Mouse (Mus musculus) forebrain, embryonic 12.5 days (tissue): Measurements from ENCODE around the gene Zfpm1. TPM values are rescaled to one million over a fixed set of nuclear protein-coding genes. Genes with fewer than 3 reads are reported as not detected.
A peak's percentile ranks its signal among the peaks of the same experiment; 100 is the strongest.

Source experiments
- ATAC-seq: fragments of 200-750 bp; cut with Nextera tagmentation; 2 replicates; pipeline ENCODE4 v1.8.0; 2017; ENCODE audit warnings: moderate TSS enrichment; ENCODE audit not compliant: low FRiP score
- H3K27ac ChIP-seq: fragments of 300-500 bp; sonication (generic); 2 replicates; pipeline ENCODE4 v1.5.1; 2016; ENCODE audit warnings: mild to moderate bottlenecking
- H3K27me3 ChIP-seq: fragments of 300-500 bp; sonication (generic); 2 replicates; pipeline ENCODE4 v1.6.1; 2016; ENCODE audit warnings: mild to moderate bottlenecking
- H3K36me3 ChIP-seq: fragments of 300-500 bp; sonication (generic); replicated peaks from 2 replicates; pipeline ENCODE4 v1.6.1; 2016; ENCODE audit warnings: mild to moderate bottlenecking
- H3K4me1 ChIP-seq: fragments of 300-500 bp; sonication (generic); 2 replicates; pipeline ENCODE4 v1.6.1; 2016
- H3K4me2 ChIP-seq: fragments of 300-500 bp; sonication (generic); 2 replicates; pipeline ENCODE4 v1.6.1; 2016; ENCODE audit warnings: mild to moderate bottlenecking, moderate library complexity
- H3K4me3 ChIP-seq: fragments of 300-500 bp; sonication (generic); replicated peaks from 2 replicates; pipeline ENCODE4 v1.5.1; 2016; ENCODE audit warnings: mild to moderate bottlenecking
- H3K9ac ChIP-seq: fragments of 300-500 bp; sonication (generic); 2 replicates; pipeline ENCODE4 v1.6.1; 2016; ENCODE audit warnings: mild to moderate bottlenecking
- H3K9me3 ChIP-seq: fragments of 300-500 bp; sonication (generic); 2 replicates; pipeline ENCODE4 v1.6.1; 2016
- WGBS: fragments of 180-500 bp; shearing (Covaris S2); methylation state at CpG from one replicate; pipeline ENCODE4 v1.1.7; 2016; 5-methylcytosine and 5-hydroxymethylcytosine counted together
- polyA plus RNA-seq: library from polyadenylated mRNA; unstranded; fragments of >200 nt; fragmentation: Nextera tagmentation; extraction: Ambion mirVana; gene quantifications from 2 replicates; pipeline ENCODE4 v1.2.1, GENCODE M21; 2016

Gene Zfpm1
- polyA plus RNA-seq: 0.82 and 1.2 TPM in 2 replicates

GRCm38 (mm10) chr8:122282035-122282358 is at the start of gene Zfpm1:
TSS of gene Zfpm1 (plus strand) at chr8:122282141.
- Histone ChIP-seq H3K4me3 (peak within 1 kb of the TSS; percentile 56), H3K4me1 (peaks cover 53% of the 10 kb centered on the region), H3K9ac (peak within 1 kb of the TSS; percentile 68), H3K4me2 (peak within 1 kb of the TSS; percentile 98), H3K9me3 (no peaks in the 10 kb centered on the region), H3K36me3 (no peaks in the 10 kb centered on the region), H3K27me3 (peaks cover 52% of the 10 kb centered on the region), H3K27ac (peak within 1 kb of the TSS; percentile 69)
- no peak for ATAC-seq
- WGBS: under 1% methylated on average over 30 of the region's 60 CpGs

DNA sequence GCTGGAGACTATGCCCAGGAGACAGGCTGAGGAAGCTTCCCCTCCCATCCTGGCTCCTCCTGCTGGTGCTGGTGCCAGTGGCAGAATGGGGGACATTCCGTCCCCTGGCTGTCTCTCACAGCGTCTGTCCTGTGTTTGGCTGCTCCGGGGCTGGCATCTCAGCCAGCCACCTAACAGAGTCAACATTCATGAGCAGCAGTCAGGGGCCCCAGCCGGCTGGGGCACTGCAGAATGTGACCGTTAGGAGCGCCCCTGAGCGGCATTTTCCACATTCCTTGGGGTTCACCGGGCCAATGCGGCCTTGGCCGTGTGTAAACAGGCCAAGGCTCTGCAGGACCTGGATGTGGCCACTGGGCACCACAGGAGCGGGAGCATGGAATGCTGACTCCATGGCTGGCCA is 47.9 kb upstream of the Zfpm1 start:
- H3K27me3 ChIP-seq: peaks cover 45% of the 10 kb centered on the region
- H3K4me2 ChIP-seq: no peak overlapping the region
- no peaks in the 10 kb centered on the region for H3K36me3 ChIP-seq
- no peak overlapping the region for H3K4me3 ChIP-seq
- WGBS: 42% methylated on average over 11 of the region's 11 CpGs
- no peak overlapping the region for H3K27ac ChIP-seq
- H3K9ac ChIP-seq: no peak overlapping the region
- H3K4me1 ChIP-seq: peaks cover 29% of the 10 kb centered on the region
- H3K9me3 ChIP-seq: no peaks in the 10 kb centered on the region
- no peak for ATAC-seq

DNA sequence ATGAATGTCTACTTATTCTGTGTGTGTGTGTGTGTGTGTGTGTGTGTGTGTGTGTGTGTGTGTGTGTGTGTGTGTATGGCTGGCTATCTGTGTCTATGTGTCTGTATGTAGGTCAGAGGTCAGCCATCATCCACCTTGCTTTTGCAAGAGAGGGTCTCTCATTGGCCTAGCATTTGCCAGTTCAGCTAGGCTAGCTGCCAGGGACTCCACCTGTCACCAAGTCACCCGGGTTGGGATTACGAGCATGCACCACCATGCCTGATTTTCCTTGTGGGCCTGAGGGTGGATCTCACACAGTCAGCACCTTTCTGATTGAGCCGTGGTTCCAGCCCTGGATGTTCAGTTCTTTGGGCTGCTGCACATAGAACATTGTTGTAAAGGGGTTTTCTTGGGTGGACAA is 45.4 kb upstream of the Zfpm1 start:
- Histone ChIP-seq H3K36me3 (no peaks in the 10 kb centered on the region), H3K4me3 (no peak overlapping the region), H3K27ac (no peak overlapping the region), H3K4me2 (no peak overlapping the region), H3K27me3 (peaks cover 20% of the 10 kb centered on the region), H3K9me3 (no peaks in the 10 kb centered on the region), H3K4me1 (peaks cover 9% of the 10 kb centered on the region; the same call in 1 of the 2 replicates), H3K9ac (no peak overlapping the region)
- 95% methylated on average over 3 of the region's 3 CpGs for WGBS
- ATAC-seq: no peak

DNA sequence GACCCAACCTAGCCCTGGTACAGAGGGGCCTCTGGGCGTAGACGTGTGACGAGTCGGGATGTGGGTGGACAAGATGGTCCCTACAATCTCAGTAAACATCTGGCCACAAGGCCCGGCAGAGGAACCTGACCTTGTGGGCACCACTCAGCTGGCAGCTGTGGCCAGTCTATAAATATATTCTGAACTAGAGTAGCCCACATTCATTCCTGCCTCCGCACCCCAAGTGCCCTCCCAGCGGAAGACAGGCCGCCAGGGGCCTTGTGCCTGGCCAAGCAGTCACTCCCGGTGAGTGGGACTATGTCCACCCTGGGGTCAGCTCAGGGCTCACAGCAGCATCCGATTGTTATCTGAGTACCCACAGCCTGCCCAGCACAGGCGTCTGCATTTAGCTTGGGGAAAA is 43.7 kb upstream of the Zfpm1 start:
- H3K9ac ChIP-seq: no peak overlapping the region
- H3K4me2 ChIP-seq: no peak overlapping the region
- 90% methylated on average over 11 of the region's 11 CpGs for WGBS
- no peak for ATAC-seq
- no peak overlapping the region for H3K4me3 ChIP-seq
- H3K9me3 ChIP-seq: no peaks in the 10 kb centered on the region
- no peak overlapping the region for H3K27ac ChIP-seq
- peaks cover 3% of the 10 kb centered on the region for H3K27me3 ChIP-seq
- no peaks in the 10 kb centered on the region for H3K36me3 ChIP-seq
- peaks cover 4% of the 10 kb centered on the region; the same call in 1 of the 2 replicates for H3K4me1 ChIP-seq

GRCm38 (mm10) chr8:122238731-122239130 is 43.2 kb upstream of the Zfpm1 start:
- 81% methylated on average over 8 of the region's 8 CpGs for WGBS
- no peak overlapping the region for H3K4me2 ChIP-seq
- ATAC-seq: no peak
- H3K9me3 ChIP-seq: no peaks in the 10 kb centered on the region
- H3K27me3 ChIP-seq: no peaks in the 10 kb centered on the region
- peaks cover 4% of the 10 kb centered on the region; the same call in 1 of the 2 replicates for H3K4me1 ChIP-seq
- H3K4me3 ChIP-seq: no peak overlapping the region
- H3K9ac ChIP-seq: no peak overlapping the region
- H3K27ac ChIP-seq: no peak overlapping the region
- H3K36me3 ChIP-seq: no peaks in the 10 kb centered on the region

DNA sequence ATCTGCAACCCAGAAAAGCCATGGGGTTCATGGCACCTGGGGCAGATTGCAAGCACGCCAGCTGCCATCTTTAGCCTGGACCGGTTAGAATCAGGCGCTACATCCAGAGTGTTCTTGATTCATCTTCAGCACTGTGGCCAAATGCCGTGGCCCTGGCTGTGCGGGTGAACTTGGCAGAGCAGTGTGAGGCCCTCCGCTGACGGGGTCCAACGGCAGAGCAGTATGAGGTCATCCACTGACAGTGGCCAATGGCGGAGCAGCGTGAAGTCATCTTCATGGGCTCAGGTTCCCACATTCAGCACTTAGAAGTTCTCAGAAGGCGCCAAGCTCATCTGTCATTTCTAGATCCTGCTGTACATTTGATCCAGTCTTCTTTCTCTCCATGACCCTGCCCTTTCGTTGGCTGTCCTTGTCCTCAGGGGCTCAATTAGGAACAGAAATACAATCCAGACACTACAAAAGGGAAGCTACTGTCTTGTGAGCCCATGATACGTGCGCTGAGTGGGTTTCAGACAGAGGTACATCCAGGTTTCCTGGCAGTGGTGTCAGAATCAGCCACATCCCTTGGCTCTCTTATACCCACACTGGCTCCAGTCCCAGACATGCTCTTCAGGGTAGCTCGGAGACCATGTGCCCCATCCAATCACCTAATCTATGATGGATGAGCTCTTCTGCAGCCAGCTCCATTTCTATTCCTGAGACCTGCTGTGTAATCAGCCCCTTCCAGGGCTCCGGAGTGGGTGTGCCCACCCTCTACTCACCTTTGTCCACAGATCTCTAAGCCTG is 41.5 kb upstream of the Zfpm1 start:
- Histone ChIP-seq H3K4me2 (no peak overlapping the region), H3K27ac (no peak overlapping the region), H3K4me3 (no peak overlapping the region), H3K9me3 (no peaks in the 10 kb centered on the region), H3K27me3 (no peaks in the 10 kb centered on the region), H3K4me1 (no peaks in the 10 kb centered on the region), H3K36me3 (no peaks in the 10 kb centered on the region), H3K9ac (no peak overlapping the region)
- WGBS: 85% methylated on average over 16 of the region's 16 CpGs
- no peak for ATAC-seq

- Histone ChIP-seq H3K27me3 (peaks cover 4% of the 10 kb centered on the region; the same call in 1 of the 2 replicates), H3K9me3 (no peaks in the 10 kb centered on the region), H3K4me2 (no peak overlapping the region), H3K36me3 (no peaks in the 10 kb centered on the region), H3K4me1 (peaks cover 7% of the 10 kb centered on the region), H3K27ac (no peak overlapping the region), H3K4me3 (no peak overlapping the region), H3K9ac (no peak overlapping the region)
- no peak for ATAC-seq
- WGBS: 76% methylated on average over 4 of the region's 4 CpGs
Observed at GRCm38 (mm10) chr8:122243310-122243709, 38.6 kb upstream of the Zfpm1 start.

- ATAC-seq: no peak
- no peak overlapping the region for H3K4me2 ChIP-seq
- peaks cover 4% of the 10 kb centered on the region; the same call in 1 of the 2 replicates for H3K27me3 ChIP-seq
- H3K27ac ChIP-seq: no peak overlapping the region
- 84% methylated on average over 6 of the region's 6 CpGs for WGBS
- no peak overlapping the region for H3K4me3 ChIP-seq
- peaks cover 7% of the 10 kb centered on the region for H3K4me1 ChIP-seq
- H3K9ac ChIP-seq: no peak overlapping the region
- H3K36me3 ChIP-seq: no peaks in the 10 kb centered on the region
- H3K9me3 ChIP-seq: no peaks in the 10 kb centered on the region
Observed at GRCm38 (mm10) chr8:122245161-122245560, 36.8 kb upstream of the Zfpm1 start.

- no peak for ATAC-seq
- Histone ChIP-seq H3K4me1 (peaks cover 7% of the 10 kb centered on the region), H3K9me3 (no peaks in the 10 kb centered on the region), H3K4me2 (no peak overlapping the region), H3K4me3 (no peak overlapping the region), H3K27me3 (peaks cover 4% of the 10 kb centered on the region; the same call in 1 of the 2 replicates), H3K36me3 (no peaks in the 10 kb centered on the region), H3K9ac (0 out of 2 replicates have a peak overlapping the region, but pooled peaks have one; percentile 17), H3K27ac (no peak overlapping the region)
- WGBS: 47% methylated on average over 12 of the region's 12 CpGs
Observed at GRCm38 (mm10) chr8:122246257-122247211, 35.4 kb upstream of the Zfpm1 start.

- no peak overlapping the region for H3K27ac ChIP-seq
- peaks cover 16% of the 10 kb centered on the region for H3K27me3 ChIP-seq
- peaks cover 4% of the 10 kb centered on the region for H3K4me1 ChIP-seq
- 96% methylated on average over 1 of the region's 1 CpGs for WGBS
- no peak for ATAC-seq
- no peak overlapping the region for H3K4me3 ChIP-seq
- no peak overlapping the region for H3K9ac ChIP-seq
- H3K4me2 ChIP-seq: no peak overlapping the region
- H3K36me3 ChIP-seq: no peaks in the 10 kb centered on the region
- no peaks in the 10 kb centered on the region for H3K9me3 ChIP-seq
Observed at GRCm38 (mm10) chr8:122251739-122252138, 30.2 kb upstream of the Zfpm1 start.

- Histone ChIP-seq H3K36me3 (no peaks in the 10 kb centered on the region), H3K9me3 (no peaks in the 10 kb centered on the region), H3K4me3 (no peak overlapping the region), H3K27me3 (peaks cover 16% of the 10 kb centered on the region), H3K4me1 (no peaks in the 10 kb centered on the region), H3K4me2 (no peak overlapping the region), H3K27ac (no peak overlapping the region), H3K9ac (no peak overlapping the region)
- ATAC-seq: no peak
- 56% methylated on average over 5 of the region's 5 CpGs for WGBS
Observed at GRCm38 (mm10) chr8:122252366-122252765, 29.6 kb upstream of the Zfpm1 start.

GRCm38 (mm10) chr8:122259351-122259750 is 22.6 kb upstream of the Zfpm1 start:
- Histone ChIP-seq H3K4me3 (no peak overlapping the region), H3K36me3 (no peaks in the 10 kb centered on the region), H3K27ac (no peak overlapping the region), H3K4me1 (no peaks in the 10 kb centered on the region), H3K27me3 (peaks cover 6% of the 10 kb centered on the region; the same call in 1 of the 2 replicates), H3K9me3 (no peaks in the 10 kb centered on the region), H3K4me2 (no peak overlapping the region), H3K9ac (no peak overlapping the region)
- ATAC-seq: no peak
- WGBS: 62% methylated on average over 2 of the region's 2 CpGs
